Mouse (Mus musculus): ENCODE results near the gene Dand5.

DNA sequence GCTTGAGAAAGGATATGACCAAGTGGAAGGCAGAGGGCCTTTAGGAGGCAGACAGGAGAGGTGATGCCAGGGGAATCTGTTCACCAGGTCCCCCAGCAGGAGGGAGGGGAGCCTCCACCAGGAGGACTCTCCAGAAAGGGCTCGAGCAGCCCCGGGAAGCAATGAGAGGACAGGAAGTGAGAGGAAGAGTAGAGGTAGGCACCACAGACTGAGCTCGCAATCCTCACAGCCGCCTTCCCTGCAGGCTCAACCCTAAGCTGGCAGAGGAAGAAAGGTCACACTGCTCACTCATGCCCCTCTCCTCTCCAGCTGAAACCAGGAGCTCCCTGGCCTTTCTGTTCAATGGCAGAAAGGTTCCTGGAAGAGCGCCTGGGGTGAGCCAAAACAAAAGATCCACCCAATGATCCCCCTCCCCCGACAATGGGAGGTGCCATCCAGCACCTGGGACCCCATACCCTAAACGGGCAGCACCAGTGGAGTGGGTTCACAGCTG is 47.0 kb downstream of the Dand5 start:
- TF ChIP-seq CTCF (IDR thresholded peaks at IDR 0.05; ENCODE audit: low read depth, low read length) (no peak), GATA1 (IDR thresholded peaks at IDR 0.05; ENCODE audit: borderline replicate concordance, low read length) (no peak)

Measured in G1E (cell line).